Mouse (Mus musculus): ENCODE data around the gene Asz1. TPM values are rescaled to one million over a fixed set of nuclear protein-coding genes. Genes with fewer than 3 reads are reported as not detected.

The Asz1 gene
- 0.32 TPM in 1 of 2 replicates, not detected in the other for polyA plus RNA-seq (2015; fragmentation: Nextera tagmentation; extraction: Ambion mirVana)

GRCm38 (mm10) chr6:18108934-18109333, at the start of gene Asz1:
Gene Asz1 (minus strand): TSS chr6:18109061.
- 93% methylated on average over 22 of the region's 22 CpGs for WGBS
- no peak within 1 kb of the TSS for H3K4me2 ChIP-seq (replicated peaks; ENCODE audit: low read depth, low read length)
- no peak for ATAC-seq (ENCODE audit: low FRiP score, low TSS enrichment)

GRCm38 (mm10) chr6:18153031-18153430, 44.2 kb upstream of the Asz1 start:
- Histone ChIP-seq H3K4me3 (ENCODE audit: low read length) (no peak overlapping the region), H3K4me2 (replicated peaks; ENCODE audit: low read depth, low read length) (no peak overlapping the region), H3K9me3 (ENCODE audit: low read length) (no peaks in the 10 kb centered on the region), H3K27me3 (ENCODE audit: insufficient read depth, low read length) (no peaks in the 10 kb centered on the region), H3K27ac (ENCODE audit: low read length) (no peak overlapping the region), H3K36me3 (ENCODE audit: insufficient read depth, low read length) (no peaks in the 10 kb centered on the region), H3K9ac (replicated peaks; ENCODE audit: low read length) (no peak overlapping the region), H3K4me1 (ENCODE audit: insufficient read depth, low read length) (no peaks in the 10 kb centered on the region)
- no peak for ATAC-seq (ENCODE audit: low FRiP score, low TSS enrichment)
- WGBS = 76% methylated on average over 4 of the region's 4 CpGs

More at GRCm38 (mm10) chr6:18108934-18109333, at the start of gene Asz1:
- Histone ChIP-seq H3K9ac (replicated peaks; ENCODE audit: low read length) (no peak within 1 kb of the TSS), H3K27ac (ENCODE audit: low read length) (no peak within 1 kb of the TSS), H3K9me3 (ENCODE audit: low read length) (no peaks in the 10 kb centered on the region), H3K4me3 (ENCODE audit: low read length) (no peak within 1 kb of the TSS), H3K36me3 (ENCODE audit: insufficient read depth, low read length) (no peaks in the 10 kb centered on the region), H3K27me3 (ENCODE audit: insufficient read depth, low read length) (no peaks in the 10 kb centered on the region), H3K4me1 (ENCODE audit: insufficient read depth, low read length) (no peaks in the 10 kb centered on the region)

DNA sequence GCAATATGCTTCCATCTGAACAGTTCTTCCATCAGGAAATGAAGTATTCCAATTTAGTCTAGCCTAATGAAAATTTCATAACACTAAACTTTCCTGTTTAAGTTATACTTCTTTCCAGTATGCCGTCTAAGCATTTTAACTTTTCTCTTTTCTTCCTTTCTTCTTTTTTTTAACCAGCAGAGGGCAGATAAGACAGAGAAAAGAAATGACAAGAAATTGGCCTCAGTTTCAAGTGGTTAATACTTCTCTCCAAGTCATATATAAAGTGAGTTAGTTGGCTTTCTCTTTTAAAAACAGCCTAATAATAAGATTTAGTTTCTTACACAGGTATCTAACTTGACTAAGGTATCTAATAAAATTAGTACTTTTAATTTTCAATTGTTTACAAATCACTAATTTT, 26.4 kb upstream of the Asz1 start:
- H3K27ac ChIP-seq (ENCODE audit: low read length) = no peak overlapping the region
- H3K9ac ChIP-seq (replicated peaks; ENCODE audit: low read length) = no peak overlapping the region
- H3K4me3 ChIP-seq (ENCODE audit: low read length) = no peak overlapping the region
- ATAC-seq (ENCODE audit: low FRiP score, low TSS enrichment) = no peak
- no peaks in the 10 kb centered on the region for H3K9me3 ChIP-seq (ENCODE audit: low read length)
- no peaks in the 10 kb centered on the region for H3K36me3 ChIP-seq (ENCODE audit: insufficient read depth, low read length)
- WGBS = 30% methylated on average over 1 of the region's 1 CpGs
- no peaks in the 10 kb centered on the region for H3K27me3 ChIP-seq (ENCODE audit: insufficient read depth, low read length)
- H3K4me2 ChIP-seq (replicated peaks; ENCODE audit: low read depth, low read length) = no peak overlapping the region
- H3K4me1 ChIP-seq (ENCODE audit: insufficient read depth, low read length) = no peaks in the 10 kb centered on the region

DNA sequence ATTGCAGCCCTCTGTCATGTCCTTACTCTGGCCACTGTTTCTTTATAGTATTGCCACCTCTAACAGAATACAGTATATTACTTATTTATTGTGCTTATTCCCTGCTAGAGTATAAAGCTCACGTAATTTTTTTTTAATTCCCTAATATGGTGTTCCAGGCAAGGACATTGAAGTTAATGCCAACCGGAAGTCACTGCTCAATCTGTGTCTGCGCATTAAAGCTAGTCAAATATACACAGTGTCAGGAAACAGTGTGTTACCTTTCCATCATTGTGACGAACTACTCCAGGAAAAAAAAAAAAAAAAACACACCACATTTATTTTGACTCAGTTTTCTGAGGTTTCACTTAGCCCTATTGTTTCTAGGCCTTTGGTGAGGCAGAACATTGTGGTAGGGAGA, 19.2 kb upstream of the Asz1 start:
- 71% methylated on average over 4 of the region's 4 CpGs for WGBS
- ATAC-seq (ENCODE audit: low FRiP score, low TSS enrichment) = no peak

DNA sequence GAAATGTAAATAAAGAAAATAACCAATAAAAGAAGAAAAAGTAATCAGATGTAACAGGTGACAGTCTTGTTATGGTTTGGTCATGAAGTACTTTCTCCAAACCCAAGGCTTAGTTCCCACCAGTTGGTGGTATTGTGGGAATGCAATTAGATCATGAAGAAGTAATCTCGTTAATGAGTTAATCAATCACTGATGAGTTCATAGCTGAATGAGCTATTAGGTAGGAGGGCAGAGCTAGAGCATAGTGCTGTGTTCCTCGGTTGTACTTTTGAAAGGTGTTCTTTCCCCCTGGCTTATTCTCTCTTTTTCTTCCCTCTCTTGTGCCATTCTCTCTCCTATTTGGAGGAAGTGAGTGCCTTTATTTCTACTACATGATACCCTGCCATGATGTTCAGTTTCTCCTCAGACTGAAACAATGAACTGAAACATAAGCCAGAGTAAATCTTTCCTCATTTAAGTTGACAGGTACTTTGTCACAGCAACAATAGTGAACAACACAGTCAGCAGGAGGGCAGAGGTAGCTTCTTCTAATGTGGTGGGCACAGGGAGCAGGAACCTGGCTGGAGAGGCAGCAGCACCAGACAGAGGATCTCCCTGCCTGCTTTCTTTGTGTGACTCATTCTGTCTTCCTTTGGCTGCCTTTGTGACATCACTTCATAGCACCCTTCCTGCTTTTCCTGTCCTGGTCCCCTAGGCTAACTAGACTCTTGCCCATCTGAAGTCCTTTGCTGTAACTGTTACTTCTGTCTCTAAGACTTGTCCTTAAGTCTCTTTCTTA, 18.5 kb upstream of the Asz1 start:
- peak; percentile 61; the same call in 1 of the 2 replicates for ATAC-seq (ENCODE audit: low FRiP score, low TSS enrichment)
- no peaks in the 10 kb centered on the region for H3K36me3 ChIP-seq (ENCODE audit: insufficient read depth, low read length)
- no peaks in the 10 kb centered on the region for H3K4me1 ChIP-seq (ENCODE audit: insufficient read depth, low read length)
- H3K27me3 ChIP-seq (ENCODE audit: insufficient read depth, low read length) = no peaks in the 10 kb centered on the region
- no peak overlapping the region for H3K9ac ChIP-seq (replicated peaks; ENCODE audit: low read length)
- no peak overlapping the region for H3K27ac ChIP-seq (ENCODE audit: low read length)
- WGBS = 53% methylated on average over 2 of the region's 2 CpGs
- H3K9me3 ChIP-seq (ENCODE audit: low read length) = no peaks in the 10 kb centered on the region
- H3K4me2 ChIP-seq (replicated peaks; ENCODE audit: low read depth, low read length) = no peak overlapping the region
- H3K4me3 ChIP-seq (ENCODE audit: low read length) = no peak overlapping the region

More for the DNA sequence above, 19.2 kb upstream of the Asz1 start:
- Histone ChIP-seq H3K36me3 (ENCODE audit: insufficient read depth, low read length) (no peaks in the 10 kb centered on the region), H3K4me2 (replicated peaks; ENCODE audit: low read depth, low read length) (no peak overlapping the region), H3K9ac (replicated peaks; ENCODE audit: low read length) (no peak overlapping the region), H3K9me3 (ENCODE audit: low read length) (no peaks in the 10 kb centered on the region), H3K27me3 (ENCODE audit: insufficient read depth, low read length) (no peaks in the 10 kb centered on the region), H3K27ac (ENCODE audit: low read length) (no peak overlapping the region), H3K4me1 (ENCODE audit: insufficient read depth, low read length) (no peaks in the 10 kb centered on the region), H3K4me3 (ENCODE audit: low read length) (no peak overlapping the region)

- no peak for ATAC-seq (ENCODE audit: low FRiP score, low TSS enrichment)
- Histone ChIP-seq H3K4me2 (replicated peaks; ENCODE audit: low read depth, low read length) (no peak overlapping the region), H3K27ac (ENCODE audit: low read length) (no peak overlapping the region), H3K4me1 (ENCODE audit: insufficient read depth, low read length) (no peaks in the 10 kb centered on the region), H3K4me3 (ENCODE audit: low read length) (no peak overlapping the region), H3K9ac (replicated peaks; ENCODE audit: low read length) (no peak overlapping the region), H3K36me3 (ENCODE audit: insufficient read depth, low read length) (no peaks in the 10 kb centered on the region), H3K27me3 (ENCODE audit: insufficient read depth, low read length) (no peaks in the 10 kb centered on the region), H3K9me3 (ENCODE audit: low read length) (no peaks in the 10 kb centered on the region)
- WGBS = 55% methylated on average over 1 of the region's 1 CpGs
Measured at GRCm38 (mm10) chr6:18096861-18097260, 12.0 kb downstream of the Asz1 start.

GRCm38 (mm10) chr6:18089098-18089497, 19.8 kb downstream of the Asz1 start:
- H3K4me2 ChIP-seq (replicated peaks; ENCODE audit: low read depth, low read length) = no peak overlapping the region
- WGBS = 75% methylated on average over 5 of the region's 5 CpGs
- ATAC-seq (ENCODE audit: low FRiP score, low TSS enrichment) = no peak
- no peak overlapping the region for H3K4me3 ChIP-seq (ENCODE audit: low read length)
- H3K36me3 ChIP-seq (ENCODE audit: insufficient read depth, low read length) = no peaks in the 10 kb centered on the region
- H3K9ac ChIP-seq (replicated peaks; ENCODE audit: low read length) = no peak overlapping the region
- H3K27me3 ChIP-seq (ENCODE audit: insufficient read depth, low read length) = no peaks in the 10 kb centered on the region
- H3K4me1 ChIP-seq (ENCODE audit: insufficient read depth, low read length) = no peaks in the 10 kb centered on the region
- no peaks in the 10 kb centered on the region for H3K9me3 ChIP-seq (ENCODE audit: low read length)
- no peak overlapping the region for H3K27ac ChIP-seq (ENCODE audit: low read length)

DNA sequence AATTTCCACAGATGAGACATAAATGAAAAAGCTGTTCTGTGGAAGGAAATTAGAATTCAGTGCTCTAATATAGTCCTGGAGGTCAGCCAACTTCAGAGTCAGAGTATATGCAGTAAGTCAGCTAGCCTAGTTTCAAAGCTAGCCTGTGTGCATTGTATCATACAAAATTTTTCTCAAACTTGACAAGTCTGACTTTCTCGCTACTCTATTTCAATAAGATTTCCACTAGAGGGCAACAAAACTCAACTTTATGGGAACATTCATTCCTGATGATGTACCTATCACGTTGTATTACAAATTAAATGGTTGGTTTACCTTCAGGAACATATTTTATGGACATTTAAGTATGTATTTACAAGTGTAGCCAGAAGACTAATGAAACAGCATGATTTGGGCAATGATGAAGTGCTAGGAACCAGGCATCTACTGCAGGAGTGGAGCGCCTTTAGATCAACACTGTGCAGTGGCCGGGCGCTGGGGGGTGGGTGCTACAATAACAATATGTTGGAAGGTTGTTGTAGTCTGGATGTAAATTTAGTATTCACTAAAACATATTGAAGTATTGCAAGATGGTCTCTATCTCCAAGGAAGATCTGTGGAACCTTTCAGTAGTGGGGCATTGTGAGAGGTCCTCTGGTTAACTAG, 21.6 kb downstream of the Asz1 start:
- Histone ChIP-seq H3K27ac (ENCODE audit: low read length) (no peak overlapping the region), H3K9ac (replicated peaks; ENCODE audit: low read length) (no peak overlapping the region), H3K36me3 (ENCODE audit: insufficient read depth, low read length) (no peaks in the 10 kb centered on the region), H3K27me3 (ENCODE audit: insufficient read depth, low read length) (no peaks in the 10 kb centered on the region), H3K4me2 (replicated peaks; ENCODE audit: low read depth, low read length) (no peak overlapping the region), H3K4me1 (ENCODE audit: insufficient read depth, low read length) (no peaks in the 10 kb centered on the region), H3K9me3 (ENCODE audit: low read length) (no peaks in the 10 kb centered on the region), H3K4me3 (ENCODE audit: low read length) (no peak overlapping the region)
- WGBS = 59% methylated on average over 5 of the region's 5 CpGs
- no peak for ATAC-seq (ENCODE audit: low FRiP score, low TSS enrichment)

DNA sequence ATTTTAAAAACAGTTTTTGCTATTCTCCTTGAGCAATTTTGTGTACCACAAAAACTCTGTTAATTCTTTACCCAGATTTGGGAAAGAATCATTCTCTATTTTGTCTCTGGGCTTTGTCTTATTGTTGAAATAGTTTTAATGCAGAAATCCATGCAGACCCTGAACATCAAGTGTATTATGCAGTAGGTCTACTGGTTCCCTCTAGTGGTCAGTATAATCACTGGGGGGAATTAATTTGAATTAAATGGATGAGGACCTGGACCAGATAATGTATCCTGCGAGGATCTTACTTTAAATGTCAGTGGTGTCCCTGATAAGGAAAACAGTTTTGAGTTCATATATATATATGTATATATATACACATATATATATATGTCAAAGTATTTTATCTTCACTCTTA, 30.2 kb downstream of the Asz1 start:
- Histone ChIP-seq H3K4me1 (ENCODE audit: insufficient read depth, low read length) (no peaks in the 10 kb centered on the region), H3K36me3 (ENCODE audit: insufficient read depth, low read length) (no peaks in the 10 kb centered on the region), H3K9ac (replicated peaks; ENCODE audit: low read length) (no peak overlapping the region), H3K27me3 (ENCODE audit: insufficient read depth, low read length) (no peaks in the 10 kb centered on the region), H3K4me2 (replicated peaks; ENCODE audit: low read depth, low read length) (no peak overlapping the region), H3K4me3 (ENCODE audit: low read length) (no peak overlapping the region), H3K27ac (ENCODE audit: low read length) (no peak overlapping the region), H3K9me3 (ENCODE audit: low read length) (no peaks in the 10 kb centered on the region)
- no peak for ATAC-seq (ENCODE audit: low FRiP score, low TSS enrichment)
- WGBS = 22% methylated on average over 1 of the region's 1 CpGs

DNA sequence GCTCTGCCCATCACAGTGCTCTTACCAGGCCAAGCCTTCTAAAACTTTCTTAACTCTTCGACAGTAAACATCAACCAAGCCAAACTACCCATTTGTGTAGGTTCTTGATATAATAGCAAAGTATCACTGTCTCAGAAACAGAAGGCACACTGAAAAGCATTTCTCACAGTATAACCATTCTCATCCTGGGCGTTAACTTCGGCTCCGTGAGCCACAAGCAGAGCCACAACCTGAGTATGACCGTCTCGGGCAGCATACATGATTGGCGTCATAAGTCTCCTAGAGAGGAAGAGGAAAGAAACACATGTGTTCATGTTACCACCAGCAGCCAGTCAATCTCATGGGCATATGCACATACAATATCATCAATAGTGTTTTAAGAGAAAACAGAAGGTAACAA, 31.9 kb downstream of the Asz1 start:
- no peaks in the 10 kb centered on the region for H3K9me3 ChIP-seq (ENCODE audit: low read length)
- no peak overlapping the region for H3K4me2 ChIP-seq (replicated peaks; ENCODE audit: low read depth, low read length)
- WGBS = 77% methylated on average over 7 of the region's 7 CpGs
- H3K4me3 ChIP-seq (ENCODE audit: low read length) = no peak overlapping the region
- no peak overlapping the region for H3K27ac ChIP-seq (ENCODE audit: low read length)
- ATAC-seq (ENCODE audit: low FRiP score, low TSS enrichment) = no peak
- no peak overlapping the region for H3K9ac ChIP-seq (replicated peaks; ENCODE audit: low read length)
- H3K4me1 ChIP-seq (ENCODE audit: insufficient read depth, low read length) = no peaks in the 10 kb centered on the region
- H3K27me3 ChIP-seq (ENCODE audit: insufficient read depth, low read length) = no peaks in the 10 kb centered on the region
- no peaks in the 10 kb centered on the region for H3K36me3 ChIP-seq (ENCODE audit: insufficient read depth, low read length)
